Mouse (Mus musculus) right cerebral cortex, postnatal 36 days (tissue): ENCODE measurements at regions not wholly inside any gene's neighbourhood (a gene's known extent, or its start where the extent isn't known, plus 50 kb on each side); places are given as distances from the start of the nearest gene placed in this dataset.

Experiments used
- DNase-seq, 2 experiments: peaks; one replicate each; pipeline ENCODE4 v3.0.0; 2022; ENCODE audit warnings: low spot score in 2 of 2, mixed read lengths in 1 of 2

DNA sequence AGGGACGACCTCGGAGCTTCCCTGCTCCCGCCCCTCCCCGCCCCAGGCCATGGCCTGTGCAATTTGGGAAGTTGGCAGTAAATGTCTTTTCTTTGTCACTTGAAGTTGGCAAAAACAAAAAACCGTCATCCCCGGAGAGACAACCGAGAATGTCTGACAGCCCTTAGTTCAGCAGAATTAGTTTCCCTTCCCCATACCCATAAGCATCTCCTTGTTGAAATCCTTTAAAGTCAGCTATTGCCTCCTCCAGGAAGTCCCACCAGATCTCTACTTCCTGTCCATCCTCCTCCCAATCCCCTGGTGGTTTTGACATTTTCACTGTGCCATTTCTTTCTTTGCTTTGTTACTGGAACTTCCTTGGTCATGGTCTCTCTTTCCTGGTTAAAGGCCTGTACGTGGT, 54.8 kb downstream of the Foxb1 start:
- DNase-seq: no peak

DNA sequence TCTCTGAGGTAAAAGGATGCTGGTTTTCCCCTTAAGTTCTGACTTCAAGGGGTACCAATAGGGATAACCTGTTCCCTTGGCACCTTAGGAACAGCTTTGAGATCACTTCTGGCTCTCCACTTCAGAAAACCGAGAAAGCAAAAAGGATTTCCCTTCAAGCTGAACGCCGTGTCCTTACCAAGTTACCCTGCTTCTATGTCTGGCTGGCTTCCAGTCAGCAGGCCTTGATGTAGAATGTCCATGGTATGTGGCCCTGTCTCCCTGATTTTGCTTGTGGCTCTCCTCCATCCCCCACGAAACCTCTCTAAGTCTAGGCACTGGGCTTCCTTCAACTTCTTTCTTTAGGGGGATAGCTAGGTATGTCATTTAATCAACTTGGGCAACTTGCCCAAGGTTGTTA, 55.7 kb downstream of the Foxb1 start:
- no peak for DNase-seq

DNA sequence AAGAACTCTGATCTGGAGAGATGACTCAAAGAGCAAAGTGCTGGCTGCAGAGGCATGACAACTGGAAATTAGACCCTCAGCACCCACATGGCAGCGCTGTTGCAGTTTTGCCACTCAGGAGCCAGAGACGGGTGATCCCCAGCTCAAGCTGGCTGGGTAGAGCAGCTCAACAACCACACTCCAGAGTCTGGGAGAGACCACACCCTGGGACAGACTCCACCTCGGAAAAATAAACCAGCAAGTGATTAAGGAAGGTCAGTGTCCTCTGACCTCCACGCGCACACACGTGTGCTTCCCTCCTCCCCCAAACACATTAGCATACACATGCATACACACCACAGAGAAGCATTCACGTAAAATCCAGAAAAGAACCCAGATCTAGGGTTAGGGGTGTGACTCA, 57.0 kb downstream of the Foxb1 start:
- DNase-seq: no peak

DNA sequence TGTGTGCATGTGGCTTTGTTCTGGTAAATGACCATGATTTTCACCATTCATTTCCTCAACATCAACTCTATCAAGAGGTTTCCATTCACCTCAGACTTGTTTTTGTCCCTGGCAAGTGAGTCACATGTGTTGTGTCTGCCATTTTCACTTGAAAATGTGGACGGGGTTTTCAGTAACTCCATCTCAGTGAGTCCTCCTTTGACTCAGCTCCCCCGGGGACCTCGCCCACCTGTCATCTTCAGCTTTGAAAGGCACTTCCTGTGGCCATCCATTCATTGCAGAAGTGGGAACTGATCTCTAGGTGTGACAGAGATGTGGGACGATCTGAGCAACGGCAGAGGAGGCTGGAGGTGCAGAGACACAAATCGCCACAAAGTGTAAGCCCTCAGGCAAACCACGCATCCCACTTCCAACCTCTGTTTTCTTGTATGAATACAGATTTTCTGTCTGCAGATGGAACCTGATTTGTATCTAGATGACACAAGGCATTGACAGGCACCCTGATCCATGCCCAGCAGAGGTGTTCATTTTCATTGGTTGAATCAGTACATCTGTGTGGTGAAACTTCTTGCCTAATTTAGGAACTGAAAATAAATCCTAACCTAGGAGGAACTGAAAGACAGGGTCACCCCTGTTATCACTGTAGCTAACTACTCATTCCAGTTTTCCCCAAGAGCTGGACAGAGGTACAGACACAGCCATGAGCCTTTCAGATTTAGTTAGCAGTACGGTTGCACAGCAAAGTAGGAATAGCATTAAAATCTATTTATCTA, 58.4 kb downstream of the Foxb1 start:
- no peak for DNase-seq

DNA sequence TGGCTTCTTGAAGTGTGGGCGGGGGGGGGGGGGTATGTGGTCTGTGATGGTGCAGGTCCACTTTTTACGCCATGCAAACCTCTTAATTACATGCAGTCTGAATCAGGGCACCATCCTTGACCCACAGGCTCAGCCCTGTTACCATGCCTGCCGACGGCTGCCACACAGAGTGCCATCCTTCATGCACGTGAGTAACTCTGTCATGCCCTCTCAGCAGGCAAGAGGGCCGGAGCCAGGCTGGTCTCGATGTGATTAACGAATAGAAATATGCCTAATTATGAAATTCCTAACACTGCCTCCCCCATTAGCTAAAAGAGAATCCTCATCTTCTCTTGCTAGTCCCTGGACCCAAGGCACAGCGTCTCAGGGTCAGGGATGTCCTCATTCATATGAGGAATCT, 60.0 kb downstream of the Foxb1 start:
- no peak for DNase-seq

DNA sequence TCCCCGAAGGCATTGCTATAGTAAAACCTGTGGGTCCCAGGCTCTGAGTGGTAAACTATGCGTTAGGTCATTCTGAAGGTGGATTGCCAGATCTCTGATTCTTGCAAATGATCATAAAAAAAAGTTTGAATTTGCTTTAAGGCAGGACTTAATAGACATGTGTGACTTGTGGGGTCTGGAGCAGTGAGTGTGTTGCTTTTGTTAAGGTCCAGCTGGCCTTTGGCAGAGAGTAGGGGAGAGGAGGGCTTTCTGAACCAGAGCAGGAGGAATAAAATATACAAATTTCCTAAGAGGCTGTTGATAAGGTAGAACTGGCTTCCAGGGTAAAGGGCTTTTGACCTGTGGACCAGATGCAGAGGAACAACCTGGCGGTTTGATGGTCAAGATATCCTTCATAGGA, 69.0 kb downstream of the Foxb1 start:
- no peak for DNase-seq

GRCm38 (mm10) chr9:69687349-69688123, 73.2 kb downstream of the Foxb1 start:
- DNase-seq: no peak

DNA sequence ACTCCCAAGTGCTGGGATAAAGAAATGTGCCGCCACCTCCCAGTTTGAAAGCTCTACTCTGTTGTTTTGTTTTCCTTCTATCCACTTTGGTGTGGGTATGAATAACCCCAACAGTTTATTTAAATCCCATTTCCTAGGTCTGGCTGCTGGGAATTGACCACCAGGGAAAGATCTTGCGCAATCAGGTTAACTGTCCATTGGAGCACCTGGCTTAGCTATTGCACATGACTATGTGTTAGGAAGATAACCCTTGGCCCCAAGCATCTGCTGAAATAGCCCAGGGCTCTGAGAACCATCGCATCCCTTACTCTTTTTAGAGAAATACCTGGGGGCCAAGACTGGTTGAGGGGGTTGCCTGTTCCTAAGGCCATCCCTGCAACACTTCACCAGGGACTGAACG, 74.0 kb downstream of the Foxb1 start:
- no peak for DNase-seq

- no peak for DNase-seq
Measured at GRCm38 (mm10) chr9:69685630-69686029, 75.1 kb downstream of the Foxb1 start.

- no peak for DNase-seq
Measured at GRCm38 (mm10) chr9:69681372-69682213, 79.1 kb downstream of the Foxb1 start.

DNA sequence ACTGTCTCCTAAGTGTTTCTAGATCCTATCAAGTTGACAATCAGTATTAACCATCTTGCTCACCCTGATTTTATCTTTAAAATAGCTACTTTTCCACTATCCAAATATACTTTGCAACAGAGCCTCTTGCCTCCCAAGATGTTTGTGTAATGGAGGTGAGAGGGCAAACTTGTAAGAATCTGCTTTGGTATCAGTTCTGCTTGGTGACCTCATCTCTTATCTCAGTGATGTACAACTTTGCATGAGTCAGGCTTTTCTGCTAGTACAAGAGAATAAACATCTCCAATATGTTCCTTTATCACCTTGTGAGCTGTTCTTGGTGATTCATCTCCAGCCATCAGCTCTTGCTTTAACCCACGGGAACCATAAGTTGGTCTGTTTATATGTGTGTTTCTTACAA, 82.1 kb downstream of the Foxb1 start:
- DNase-seq: no peak

DNA sequence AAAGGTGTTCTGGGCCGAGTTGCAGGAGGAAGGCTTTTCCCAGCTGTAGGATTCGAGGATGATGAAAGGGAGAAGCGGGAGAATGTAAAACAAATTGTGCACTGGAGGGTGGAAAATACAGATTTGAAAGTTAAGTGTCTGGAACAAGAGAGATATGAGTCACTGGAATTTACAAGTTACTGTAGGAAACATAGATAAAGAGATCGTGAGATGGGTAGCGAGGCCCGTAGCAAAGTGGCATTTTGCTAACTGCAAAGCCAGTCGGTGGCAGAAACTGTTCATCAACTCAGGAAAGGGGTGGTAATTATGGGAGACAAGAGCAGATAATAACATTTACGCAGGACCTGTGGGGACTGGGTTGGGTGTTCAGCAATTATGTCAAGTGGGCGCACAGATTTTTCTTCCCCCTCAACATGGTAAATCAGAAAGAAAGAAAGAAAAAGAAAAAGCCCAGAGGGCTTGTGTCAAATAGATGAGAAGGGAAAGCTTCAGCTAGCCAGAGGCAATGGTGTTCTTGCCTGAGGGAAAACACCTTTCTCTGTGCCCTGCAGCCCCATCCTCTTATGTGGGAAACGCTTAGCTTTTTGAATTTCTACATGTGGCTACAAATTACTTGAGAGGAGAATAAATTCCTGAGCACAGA, 87.2 kb downstream of the Foxb1 start:
- no peak for DNase-seq

GRCm38 (mm10) chr9:69672657-69673462, 87.9 kb downstream of the Foxb1 start:
- DNase-seq: no peak

DNA sequence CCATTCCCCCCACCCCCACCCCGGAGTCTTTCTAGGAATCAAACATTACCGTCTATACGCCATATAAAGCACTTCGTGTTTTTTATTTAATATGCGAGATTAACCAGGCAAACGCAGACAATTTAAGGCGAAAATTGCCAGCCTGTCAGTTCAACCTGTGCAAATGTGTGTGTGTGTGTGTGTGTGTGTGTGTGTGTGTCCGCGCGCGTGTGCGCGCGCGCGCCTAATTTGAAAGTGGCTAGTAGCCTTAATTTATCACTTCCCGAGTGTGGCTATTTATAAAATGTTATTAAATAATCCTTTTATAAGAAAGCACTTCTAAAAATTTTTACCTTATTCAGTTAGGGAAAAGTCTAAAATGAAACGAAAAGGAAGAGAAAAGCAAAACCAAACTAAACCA, 89.5 kb downstream of the Foxb1 start:
- DNase-seq: no peak

DNA sequence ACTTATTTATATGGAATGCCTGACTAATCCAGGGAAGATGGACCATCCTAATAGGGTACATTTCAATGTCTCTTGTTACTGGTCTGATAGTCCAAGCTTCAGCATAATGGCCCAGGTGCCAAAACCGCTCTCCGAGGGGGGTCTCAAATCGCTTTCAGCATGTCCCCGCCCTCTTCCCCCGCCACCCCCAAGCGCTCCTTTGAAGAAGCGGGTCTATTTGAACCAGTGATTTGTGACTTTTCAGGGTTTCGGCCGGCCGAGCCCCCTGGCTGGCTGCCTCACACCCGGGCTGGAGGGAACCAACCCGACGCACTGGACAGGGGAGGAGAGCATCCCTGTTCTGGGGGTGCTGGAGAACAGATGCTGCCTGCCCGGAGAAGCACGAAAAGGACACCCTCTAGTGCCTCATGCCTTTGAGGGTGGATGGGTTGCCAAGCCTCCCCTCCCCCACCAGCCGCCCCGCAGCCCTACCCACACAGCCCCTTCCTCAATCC, 90.1 kb downstream of the Foxb1 start:
- no peak for DNase-seq

DNA sequence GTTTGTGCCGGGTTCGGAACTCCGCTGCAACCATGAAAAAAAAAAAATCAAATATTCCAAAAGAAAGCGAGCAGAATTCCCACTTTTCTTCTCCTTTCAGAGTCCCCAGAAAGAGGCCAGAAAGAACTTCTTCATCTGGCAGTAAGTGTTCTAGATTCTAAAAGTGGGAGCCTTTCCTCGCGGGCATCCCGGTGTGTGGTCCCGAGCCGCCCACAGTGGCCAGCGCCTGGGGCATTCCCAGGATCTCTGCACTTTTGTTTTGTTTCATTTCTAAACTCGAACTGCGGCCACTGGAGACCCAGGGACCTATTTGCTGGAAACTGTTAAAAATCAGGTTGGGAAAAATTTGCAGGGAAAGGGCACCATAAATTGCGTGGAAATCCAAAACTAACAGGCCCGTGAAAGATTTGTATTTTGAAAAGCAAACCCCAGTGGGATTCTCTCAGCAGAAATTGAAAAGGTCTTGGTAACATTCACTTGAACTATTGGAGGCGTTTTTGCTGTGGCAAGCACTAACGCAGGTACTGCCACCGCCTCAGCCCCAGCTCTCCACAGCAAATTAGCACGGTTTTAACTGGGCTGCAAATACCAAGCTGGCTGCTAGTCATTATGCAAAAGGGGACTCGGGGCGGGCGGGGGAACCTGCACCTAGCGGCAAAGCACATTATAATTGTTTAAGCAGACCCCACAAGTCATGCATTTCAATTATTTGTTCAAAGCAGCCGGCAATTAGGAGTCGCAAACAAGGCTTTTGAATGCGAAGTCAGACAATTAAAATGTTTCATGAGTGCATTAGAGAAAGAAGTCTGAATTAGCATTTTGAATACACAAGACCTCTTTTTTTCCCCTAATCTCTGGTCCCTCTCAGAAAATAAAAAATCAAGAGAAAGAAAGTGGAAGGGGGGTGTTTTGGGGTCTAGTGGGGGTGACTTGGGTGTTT, 90.9 kb downstream of the Foxb1 start:
- no peak for DNase-seq

GRCm38 (mm10) chr9:69668475-69669090, 92.2 kb downstream of the Foxb1 start:
- DNase-seq: no peak

GRCm38 (mm10) chr9:69667064-69667533, 93.6 kb downstream of the Foxb1 start:
- no peak for DNase-seq

- DNase-seq: no peak
Measured at GRCm38 (mm10) chr9:69664201-69664600, 96.5 kb downstream of the Foxb1 start.
